Mouse (Mus musculus) lung, postnatal 14 days (tissue): ENCODE results near the gene St3gal4.

ENCODE experiments used
- DNase-seq: peaks from one replicate; pipeline ENCODE4 v3.0.0; 2021

The St3gal4 gene

DNA sequence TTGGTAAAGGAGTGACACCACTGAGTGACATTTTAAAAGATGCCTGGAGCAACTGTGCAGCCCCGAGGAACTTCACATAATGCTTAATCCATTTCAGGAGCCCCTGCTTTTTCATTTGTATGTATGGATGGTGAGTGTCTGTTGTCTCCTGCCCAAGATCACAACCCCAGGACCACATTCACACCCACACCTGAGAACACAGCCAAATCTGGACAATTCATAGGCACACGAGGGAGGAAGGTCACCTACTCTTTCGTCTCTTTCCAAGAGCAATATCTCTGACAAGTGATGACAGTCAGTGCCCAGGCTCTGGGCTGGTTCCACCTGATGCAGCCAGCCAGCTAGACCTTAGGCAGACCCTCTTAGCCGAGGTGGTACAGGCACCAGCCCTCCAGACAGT lies 14.4 kb downstream of the St3gal4 start:
- no peak for DNase-seq

DNA sequence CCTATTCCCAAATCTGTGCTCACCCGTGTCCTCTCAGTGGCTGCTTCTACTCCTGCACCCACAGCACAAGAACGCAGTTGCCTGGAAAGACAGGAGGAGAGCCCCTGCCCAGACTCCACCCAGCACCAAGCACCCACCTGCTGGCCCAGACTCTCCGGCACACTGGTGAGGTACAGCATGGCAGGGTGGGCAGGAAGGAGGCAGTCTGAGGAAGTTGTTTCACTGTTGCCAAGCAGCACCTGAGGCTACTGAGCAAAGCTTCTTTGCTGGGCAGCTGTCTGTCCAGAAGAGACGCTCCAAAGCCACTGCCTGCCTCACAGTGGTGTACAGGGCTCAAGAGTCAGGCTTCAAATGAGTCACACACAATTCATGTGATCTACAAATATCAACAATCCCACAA lies 20.3 kb downstream of the St3gal4 start:
- no peak for DNase-seq

DNA sequence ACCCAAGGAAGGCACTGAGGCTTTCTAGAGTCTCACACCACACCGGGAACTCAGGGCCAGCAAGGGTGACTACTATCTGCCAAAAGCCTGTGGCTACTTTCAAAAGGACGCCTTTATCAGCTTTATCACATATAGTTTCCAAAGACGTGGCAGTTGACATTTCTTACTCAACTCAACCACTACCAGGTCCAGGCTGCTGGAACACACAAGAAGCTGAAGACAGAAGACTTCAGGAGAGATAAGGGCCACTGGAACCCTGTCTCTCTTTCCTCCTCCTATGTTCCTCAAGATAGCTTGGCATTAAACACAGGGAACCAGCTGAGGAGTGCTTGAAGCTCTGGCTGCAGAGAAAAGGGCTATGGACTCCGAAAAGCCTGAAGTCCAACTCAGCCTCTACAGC lies 21.2 kb downstream of the St3gal4 start:
- DNase-seq: no peak

DNA sequence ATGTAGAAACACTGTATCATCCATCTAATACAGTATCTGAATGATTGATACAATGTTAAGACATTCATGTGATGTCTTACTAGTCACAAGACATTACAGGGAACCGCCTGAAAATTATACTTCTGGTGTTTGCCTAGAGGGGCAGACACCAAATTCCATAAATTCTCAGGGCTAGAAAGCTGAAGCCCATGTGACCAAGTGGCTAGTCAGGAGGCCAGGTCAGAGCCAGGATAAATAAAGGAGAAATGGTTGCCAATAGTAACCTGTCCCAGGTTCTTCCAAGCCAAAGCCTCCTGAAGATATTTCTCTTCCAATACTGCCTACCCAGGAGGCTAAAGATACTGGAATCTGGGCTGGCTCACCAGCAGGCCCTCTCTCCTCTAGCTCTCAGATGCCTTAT lies 23.3 kb downstream of the St3gal4 start:
- DNase-seq: no peak

DNA sequence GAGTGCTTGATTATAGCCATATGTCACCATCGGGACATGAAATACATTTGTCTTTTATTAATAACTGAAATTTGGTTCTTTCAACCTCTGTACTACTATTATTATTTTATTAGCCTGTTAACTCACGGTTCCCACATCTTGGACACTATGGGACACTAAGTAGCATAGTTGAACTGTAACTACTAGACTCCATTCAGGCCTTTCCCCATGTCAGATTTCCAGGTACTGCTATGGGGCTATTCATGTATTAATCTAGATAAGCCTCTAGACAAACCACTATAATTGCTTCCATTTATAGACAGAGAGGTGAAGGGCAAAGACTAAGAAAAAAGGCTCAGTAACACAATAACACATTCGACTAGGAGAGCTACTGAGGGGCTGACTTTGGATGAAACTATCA lies 25.7 kb downstream of the St3gal4 start:
- no peak for DNase-seq

DNA sequence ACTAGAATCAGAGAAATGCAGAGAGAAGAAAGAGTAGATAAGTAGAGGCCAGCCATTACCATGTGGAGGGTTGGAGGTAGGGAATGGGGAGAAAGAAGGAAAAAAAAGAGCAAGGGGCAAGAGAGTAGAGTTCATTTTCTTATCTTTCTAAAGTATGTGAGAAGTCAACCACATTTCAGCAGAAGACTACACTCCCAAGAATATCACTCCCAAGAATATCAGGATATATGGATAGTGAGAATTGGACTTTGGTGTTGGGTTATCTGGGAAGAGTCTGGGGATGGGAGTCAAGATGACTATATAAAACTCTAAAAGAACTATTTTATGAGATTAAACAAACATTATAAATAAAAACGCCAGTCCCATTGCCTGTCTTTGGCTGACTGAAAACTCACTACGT lies 26.2 kb downstream of the St3gal4 start:
- DNase-seq: no peak

DNA sequence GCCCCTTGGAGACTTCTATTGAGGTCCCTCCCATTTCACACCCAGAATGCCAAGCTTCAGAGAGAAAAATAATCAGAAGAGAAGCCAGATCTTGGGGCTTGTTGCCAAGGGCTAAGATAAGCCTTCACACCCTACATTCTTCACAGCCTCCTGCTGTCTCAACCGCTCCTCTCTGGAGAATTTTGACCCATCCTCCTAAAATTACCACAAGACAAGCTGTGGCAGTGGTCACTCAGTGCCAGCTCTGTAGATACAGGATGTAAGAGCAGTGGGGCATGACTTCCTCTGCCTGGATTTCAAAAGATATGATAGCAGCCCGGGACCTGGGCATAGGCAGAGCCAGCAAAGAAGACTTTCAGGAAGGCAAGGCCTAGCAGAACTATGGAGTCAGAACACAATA lies 57.6 kb downstream of the St3gal4 start:
- DNase-seq: no peak

DNA sequence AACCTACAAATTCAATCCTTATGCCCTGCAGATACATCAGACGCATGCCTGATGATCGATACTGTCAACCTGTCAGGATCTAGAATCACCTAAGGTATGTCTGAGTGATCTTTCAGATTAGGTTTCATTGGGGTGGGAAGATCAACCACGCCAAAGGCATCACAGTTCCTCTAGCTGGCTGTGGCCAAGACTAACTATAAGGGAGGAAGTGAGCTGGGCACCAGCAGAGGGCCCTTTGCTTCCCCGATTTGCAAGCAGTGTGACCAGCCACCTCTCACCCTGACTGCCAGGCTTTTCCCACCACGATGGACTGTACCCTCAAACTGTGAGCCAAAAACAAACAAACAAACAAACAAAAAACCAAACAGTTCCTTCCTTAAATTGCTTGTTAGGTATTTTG lies 59.2 kb downstream of the St3gal4 start:
- no peak for DNase-seq

DNA sequence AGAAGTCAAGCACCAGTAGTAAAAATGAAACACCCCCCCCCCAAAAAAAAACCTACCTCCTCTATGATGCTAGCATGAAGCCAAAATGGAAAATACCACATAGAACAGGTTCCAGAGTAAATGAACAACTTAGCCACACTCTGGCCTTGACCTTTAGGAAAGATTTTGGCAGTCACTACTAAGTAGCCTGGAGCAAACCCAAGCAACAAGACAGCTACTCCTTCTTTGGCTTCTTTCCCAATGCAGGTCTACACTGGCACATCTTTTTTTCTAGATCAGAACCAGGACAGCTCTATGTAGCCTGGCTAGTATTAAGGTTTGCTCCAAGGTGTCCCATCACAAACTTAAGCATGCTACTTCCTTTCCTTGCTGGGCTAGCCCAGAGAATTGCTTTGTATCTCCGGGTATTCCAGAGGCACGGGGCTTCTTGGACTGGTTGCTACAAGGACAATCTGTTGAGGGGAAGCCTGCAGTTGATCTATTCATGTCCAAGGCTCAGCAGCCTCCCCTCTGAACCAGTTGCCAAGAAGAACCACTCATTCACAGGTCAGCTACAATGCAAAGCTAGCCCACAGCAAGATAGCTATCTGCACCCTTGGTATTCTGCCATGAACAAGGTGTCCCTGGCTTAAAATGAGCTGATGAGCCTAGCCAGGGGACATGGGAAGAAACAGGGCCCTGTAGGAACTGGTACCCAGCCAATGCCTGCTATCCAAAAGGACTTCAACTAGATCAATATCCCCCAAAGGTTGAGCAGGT lies 60.3 kb downstream of the St3gal4 start:
- DNase-seq: no peak

DNA sequence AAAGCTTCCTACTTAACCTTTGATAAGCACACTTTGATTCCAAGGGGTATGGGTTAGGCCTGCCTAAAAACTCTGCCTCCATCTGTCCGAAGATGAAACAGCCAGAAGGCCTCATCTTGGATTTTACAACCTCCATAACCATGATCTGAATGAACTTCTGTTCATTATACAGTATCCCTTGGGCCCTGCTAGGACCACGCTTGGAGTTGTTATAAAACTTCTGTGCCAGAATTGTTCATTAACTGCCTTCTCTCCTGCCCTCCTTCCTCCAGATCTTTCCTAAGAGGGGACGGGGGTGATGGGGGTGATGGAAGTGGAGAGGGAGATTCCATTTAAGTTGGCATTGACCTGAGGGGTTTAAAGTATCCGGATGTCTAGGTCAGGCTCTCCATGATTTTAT lies 60.9 kb downstream of the St3gal4 start:
- no peak for DNase-seq

DNA sequence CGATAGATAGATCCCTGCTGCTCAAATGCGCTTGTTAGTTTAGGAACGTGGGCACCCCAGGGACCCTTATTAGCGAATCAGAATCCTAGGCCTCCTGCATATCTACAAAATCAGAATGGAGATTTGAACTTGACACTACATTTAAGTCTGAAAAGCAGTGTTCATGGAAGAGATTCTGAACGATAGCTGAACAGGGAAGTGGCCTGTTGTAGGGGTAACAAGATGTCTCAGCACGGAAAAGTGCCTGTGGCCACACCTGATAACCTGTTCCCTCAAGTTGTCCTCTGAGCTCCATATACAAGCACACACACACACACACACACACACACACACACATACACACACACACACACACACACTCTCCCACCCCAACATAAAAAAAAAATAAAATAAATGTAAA lies 61.4 kb downstream of the St3gal4 start:
- no peak for DNase-seq

DNA sequence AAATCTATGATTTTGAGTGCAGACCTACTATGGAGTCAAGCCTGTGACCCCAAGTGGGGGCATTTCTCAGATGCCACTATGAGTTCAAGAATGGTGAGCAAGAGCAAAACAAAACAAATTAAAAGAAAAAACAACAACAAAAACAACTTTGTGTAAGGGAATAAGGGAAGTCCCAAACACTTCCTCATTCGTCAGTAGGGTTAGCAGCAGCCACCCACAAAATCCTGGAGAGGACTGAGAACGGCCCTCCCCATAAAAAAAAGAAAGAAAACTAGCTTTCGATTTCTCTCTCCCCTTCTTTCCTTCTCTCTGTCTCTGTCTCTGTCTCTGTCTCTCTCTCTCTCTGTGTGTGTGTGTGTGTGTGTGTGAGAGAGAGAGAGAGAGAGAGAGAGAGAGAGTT lies 62.5 kb downstream of the St3gal4 start:
- no peak for DNase-seq

DNA sequence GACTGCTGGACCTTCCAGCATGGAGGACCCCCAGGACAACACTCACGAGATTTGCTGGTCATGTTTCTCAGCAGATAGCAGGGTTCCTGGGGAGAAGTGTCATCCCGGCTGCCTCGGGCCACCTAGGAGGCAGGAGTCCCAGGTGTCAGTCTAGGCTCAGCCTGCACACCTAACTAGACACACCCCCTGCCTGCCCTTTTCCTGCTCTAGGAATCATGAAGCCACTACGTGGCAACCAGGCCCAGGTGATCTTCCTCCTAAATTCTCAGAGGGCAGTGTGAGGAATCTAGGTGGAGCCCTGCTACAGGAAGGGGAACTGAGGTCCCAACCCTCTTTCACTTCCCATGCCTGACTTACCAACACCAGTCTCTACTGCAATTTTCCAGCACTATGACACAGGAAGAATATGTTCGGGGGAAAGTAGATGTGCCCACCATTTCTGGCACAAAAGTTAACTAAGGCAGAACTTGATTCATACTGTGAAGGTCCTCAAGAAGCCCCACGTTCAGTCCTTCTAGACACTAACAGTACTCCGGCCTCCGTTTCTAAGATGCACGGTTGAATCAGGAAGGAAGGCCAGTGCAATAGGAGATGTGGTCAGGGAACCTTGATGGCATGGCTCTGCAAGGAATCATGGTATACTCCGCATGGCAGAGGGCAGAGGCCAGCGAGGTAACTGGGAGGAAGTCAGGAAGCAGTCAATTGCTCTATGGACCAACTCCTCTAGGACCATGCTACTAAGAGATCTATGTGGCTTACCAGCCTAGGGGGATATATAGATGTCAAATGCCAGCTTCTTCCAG lies 63.3 kb downstream of the St3gal4 start:
- DNase-seq: no peak

DNA sequence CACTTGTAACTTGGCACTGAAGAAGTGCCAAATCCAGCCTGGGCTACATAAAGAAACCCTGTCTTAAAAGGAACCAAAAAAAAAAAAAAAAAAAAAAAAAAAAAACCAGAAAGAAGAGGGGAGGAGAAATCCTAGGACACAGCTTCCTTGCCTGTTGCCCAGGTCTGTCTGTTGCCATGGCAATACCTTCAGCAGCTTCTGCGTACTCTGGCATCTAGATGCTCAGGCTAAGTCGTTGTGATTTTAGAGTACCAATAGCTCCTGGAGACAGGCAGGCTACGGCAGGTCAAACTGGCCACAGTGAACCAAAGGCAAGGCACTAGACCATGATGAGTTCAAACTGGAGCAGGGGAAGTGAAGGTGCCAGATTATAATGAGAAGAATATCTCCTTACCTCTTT lies 65.4 kb downstream of the St3gal4 start:
- DNase-seq: no peak

DNA sequence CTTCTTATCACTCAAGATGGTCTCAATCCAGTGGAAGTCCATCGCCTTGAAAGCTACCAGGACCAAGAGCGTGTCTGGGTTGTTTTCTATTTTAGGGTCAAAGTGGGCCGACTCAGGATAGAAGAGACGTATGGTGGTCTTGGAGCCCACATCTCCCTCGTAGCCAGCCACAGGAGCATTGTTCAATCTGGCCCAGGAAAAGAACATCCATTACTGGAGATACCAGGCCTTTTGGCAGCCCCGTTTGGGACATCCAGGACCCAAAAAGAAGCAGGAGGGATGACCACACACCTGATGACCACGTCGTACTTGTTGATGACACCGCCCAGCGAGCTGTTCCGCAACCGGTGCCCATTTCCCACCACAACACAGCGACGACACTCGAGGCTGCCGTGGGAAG lies 66.0 kb downstream of the St3gal4 start:
- no peak for DNase-seq

DNA sequence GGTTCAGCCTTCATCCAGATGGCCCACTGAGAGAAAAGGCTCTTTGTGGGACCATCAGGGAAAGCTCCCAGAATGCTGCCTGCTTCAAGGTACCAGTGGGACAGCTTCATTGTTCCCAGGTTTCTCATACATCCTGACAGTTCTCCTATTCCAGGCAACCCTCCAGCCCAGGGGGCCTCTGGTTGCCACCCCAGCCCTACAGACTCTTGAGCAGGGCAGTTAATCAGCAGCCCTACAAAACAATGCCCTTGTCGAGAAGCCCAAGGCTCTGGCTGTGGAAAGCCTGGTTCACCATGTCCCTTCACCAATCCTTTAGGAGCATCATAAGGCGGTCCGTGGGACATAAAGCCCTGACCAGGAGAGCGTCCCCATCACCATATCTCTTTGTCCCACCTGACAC lies 66.4 kb downstream of the St3gal4 start:
- no peak for DNase-seq

DNA sequence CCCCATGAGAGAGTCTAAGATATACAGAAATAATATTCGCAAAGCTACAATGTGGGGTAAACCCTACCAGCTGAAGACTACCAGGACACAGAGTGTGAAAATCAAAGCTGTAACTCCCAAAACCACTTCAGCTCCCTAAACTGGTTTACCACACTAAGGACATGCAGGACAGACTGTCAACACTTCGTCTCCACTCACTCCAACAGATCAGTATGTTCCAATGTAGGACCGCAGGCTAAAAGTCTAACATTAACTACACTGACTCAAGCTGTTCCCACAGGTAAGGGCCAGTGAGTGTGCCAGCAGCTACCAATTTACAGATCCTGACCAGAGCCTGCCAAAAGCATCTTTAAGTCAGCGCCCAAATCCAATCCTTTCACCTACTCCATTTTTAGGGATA lies 67.4 kb downstream of the St3gal4 start:
- DNase-seq: no peak

DNA sequence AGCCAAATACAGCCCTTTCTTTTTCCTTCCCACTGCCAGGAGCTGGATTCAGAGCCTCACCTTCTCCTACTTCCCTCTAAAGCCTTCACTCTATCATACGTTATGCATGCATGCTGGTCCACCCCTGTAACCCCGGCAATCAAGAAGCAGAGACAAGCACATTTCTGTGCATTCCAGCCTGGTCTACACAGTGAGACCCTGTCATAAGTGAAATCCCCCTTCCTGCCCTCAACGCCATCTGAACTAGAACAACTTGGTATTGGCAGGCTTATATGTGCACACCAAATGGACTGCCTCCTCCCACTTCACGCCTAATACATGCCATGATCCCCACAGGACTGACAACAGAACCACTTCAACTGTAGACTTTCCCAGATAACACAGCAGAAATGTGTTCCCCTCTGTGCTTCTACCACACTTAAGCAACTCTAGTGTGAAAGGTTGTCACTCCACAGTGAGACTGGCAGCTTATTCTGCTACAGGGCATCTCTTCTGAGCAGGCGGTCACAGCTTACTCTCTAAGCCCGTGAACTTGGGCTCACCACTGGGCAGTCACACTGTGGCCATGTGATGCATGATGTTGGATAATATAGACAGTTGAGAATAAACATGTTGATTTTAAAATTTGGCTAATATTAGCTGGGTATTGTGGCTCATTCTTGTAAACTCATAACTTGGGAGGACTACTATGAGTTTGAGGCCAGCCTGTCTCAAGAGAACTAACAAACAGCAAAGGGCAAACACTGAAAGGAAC lies 68.2 kb downstream of the St3gal4 start:
- no peak for DNase-seq

DNA sequence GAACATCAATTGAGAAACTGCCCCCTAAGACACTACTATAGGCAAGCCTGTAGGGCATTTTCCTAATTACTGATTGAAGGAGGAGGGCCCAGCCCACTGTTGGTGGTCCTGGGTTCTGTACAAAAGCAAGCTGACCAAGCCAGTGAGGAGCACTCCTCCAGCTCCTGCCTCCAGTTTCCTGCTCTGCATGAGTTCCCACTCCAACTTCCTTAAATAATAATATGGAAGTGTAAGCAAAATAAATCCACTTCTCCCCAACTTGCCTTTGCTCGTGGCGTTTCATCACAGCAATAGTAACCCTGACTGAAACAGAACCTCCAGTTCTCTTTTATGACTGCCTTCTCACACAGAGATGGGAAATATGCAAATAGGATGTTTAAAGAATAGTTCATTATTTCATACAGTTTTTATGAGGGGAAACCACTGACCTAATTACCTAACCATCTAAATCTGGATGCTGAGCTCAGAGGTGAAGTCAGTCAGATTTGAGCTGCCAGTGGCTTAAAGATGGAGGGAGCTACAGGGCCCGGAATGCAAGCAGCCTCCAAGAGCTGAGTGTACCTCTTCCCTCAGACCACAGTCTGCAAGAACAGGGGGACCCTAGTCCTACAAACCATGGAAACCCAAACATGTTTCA lies 69.1 kb downstream of the St3gal4 start:
- DNase-seq: no peak

DNA sequence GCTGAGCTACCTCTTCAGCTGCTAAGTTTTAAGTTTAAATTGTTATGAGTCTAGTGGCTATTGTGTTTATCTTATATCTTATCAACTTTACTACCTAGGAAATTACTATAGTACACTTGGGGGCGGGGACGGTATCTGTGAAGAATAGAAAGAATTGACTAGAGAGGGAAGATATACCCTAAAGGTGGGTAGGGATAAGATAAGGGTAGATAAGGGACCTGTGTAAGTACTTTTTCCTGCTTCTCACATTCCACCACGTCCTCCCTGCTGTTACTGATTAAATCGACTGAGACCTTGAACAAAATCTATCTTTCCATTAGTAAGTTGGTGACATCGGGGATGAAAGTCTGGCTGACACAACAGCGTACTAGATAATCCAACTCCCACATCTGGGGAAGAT lies 70.6 kb downstream of the St3gal4 start:
- no peak for DNase-seq

DNA sequence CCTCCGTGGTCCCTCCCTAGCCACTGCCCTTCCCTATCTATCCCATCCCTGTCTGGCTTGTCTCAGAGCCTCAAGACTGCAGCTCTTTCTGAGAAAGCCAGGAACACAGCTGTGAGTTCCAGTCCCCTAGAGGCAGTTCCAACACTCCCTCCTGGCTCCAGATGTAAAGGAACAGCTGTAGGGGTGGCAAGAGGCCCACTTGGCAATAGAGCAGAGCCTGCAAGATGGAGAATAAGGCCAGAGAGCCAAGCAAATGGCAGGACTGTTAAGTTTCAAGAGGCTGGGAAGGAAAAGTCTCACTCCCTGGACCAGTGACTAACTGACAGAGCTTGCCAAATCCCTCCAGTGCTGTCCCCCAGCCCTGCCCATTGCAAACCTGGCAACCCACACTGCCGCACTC lies 73.3 kb downstream of the St3gal4 start:
- peak; percentile 83 for DNase-seq

DNA sequence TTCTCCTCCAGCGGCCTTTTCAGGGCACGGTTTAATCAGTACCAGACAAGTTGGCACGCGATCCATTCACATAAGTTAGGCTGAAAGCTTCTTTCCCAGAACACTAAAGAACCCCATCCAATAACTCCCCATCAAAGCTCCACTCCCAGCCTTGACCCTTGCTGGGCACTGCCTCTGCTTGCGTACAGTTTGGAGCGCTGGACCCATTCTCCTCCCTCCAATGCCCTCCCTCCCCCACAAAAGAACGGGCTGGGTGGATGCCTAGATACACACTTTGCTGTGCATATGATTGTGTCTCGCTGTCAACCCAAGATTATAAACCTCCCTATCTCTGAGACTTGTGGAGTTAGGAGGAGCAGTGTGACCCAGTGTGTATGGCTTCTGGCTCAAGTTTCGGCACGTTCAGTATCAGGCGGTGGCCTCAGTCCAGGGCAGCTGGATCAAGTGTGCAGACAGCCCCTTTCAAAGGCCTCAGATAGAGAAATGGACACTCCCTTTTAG lies 74.0 kb downstream of the St3gal4 start:
- peak; percentile 54 for DNase-seq

DNA sequence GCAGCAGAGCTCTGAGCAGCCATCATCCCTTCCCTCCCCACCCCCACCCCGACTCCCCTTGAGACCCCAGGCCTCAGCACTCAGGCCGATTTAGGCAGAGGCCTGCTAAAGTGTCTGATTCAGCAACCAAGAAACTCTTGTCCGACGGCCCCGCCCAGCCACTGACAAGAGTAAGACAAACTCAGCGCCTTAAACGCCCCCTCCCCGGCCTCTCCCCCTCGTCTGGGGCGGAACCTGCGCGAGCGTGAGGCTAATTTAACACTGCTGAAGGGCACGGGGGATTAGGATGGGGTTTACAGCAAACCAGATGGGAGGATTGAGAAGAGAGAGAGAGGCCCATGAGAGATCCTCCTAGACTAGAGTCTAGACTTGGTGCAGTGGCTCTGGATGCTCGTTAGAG lies 74.6 kb downstream of the St3gal4 start:
- peak; percentile 45 for DNase-seq
